Mouse (Mus musculus): ENCODE data around the gene Mturn. TPM values are rescaled to one million over a fixed set of nuclear protein-coding genes. Genes with fewer than 3 reads are reported as not detected.
A peak's percentile ranks its signal among the peaks of the same experiment; 100 is the strongest.

Mturn gene
- total and polyA plus RNA-seq, 2 experiments from 2014 or later: 93.2 to 163 TPM

GRCm38 (mm10) chr6:54691368-54692116 lies 10.1 kb downstream of the Mturn start:
- no peak overlapping the region for H3K4me2 ChIP-seq (ENCODE audit: low read depth, low read length, poor library complexity, severe bottlenecking)
- WGBS: 79% methylated on average over 14 of the region's 14 CpGs
- H3K27ac ChIP-seq (ENCODE audit: low read depth, low read length): no peak overlapping the region
- ATAC-seq (ENCODE audit: low FRiP score) (no peak), DNase-seq (ENCODE audit: low spot score) (no peak)
- peaks cover 42% of the 10 kb centered on the region for H3K36me3 ChIP-seq (ENCODE audit: insufficient read depth, low read length)
- no peak for TF ChIP-seq CTCF (IDR thresholded peaks at IDR 0.05)
- H3K4me1 ChIP-seq (ENCODE audit: insufficient read depth, low read length): no peaks in the 10 kb centered on the region
- no peaks in the 10 kb centered on the region for H3K27me3 ChIP-seq (ENCODE audit: insufficient read depth, low read length)
- no peaks in the 10 kb centered on the region for H3K9me3 ChIP-seq (ENCODE audit: low read length)
- H3K4me3 ChIP-seq (ENCODE audit: low read depth, low read length): no peak overlapping the region
- H3K9ac ChIP-seq (replicated peaks; ENCODE audit: low read length, poor library complexity, severe bottlenecking): no peak overlapping the region

GRCm38 (mm10) chr6:54692201-54692600 lies 10.8 kb downstream of the Mturn start:
- no peak for DNase-seq (ENCODE audit: low spot score)
- Histone ChIP-seq H3K9me3 (ENCODE audit: low read length) (no peaks in the 10 kb centered on the region), H3K27me3 (ENCODE audit: insufficient read depth, low read length) (no peaks in the 10 kb centered on the region), H3K4me1 (ENCODE audit: insufficient read depth, low read length) (no peaks in the 10 kb centered on the region), H3K27ac (ENCODE audit: low read depth, low read length) (no peak overlapping the region), H3K9ac (replicated peaks; ENCODE audit: low read length, poor library complexity, severe bottlenecking) (no peak overlapping the region), H3K36me3 (ENCODE audit: insufficient read depth, low read length) (peaks cover 42% of the 10 kb centered on the region), H3K4me3 (ENCODE audit: low read depth, low read length) (no peak overlapping the region), H3K4me2 (ENCODE audit: low read depth, low read length, poor library complexity, severe bottlenecking) (no peak overlapping the region)
- no peak for TF ChIP-seq CTCF (IDR thresholded peaks at IDR 0.05)
- ATAC-seq (ENCODE audit: low FRiP score): no peak
- 90% methylated on average over 1 of the region's 1 CpGs for WGBS

GRCm38 (mm10) chr6:54693286-54693685 lies 11.9 kb downstream of the Mturn start:
- Histone ChIP-seq H3K36me3 (ENCODE audit: insufficient read depth, low read length) (peaks cover 42% of the 10 kb centered on the region), H3K4me1 (ENCODE audit: insufficient read depth, low read length) (no peaks in the 10 kb centered on the region)
- TF ChIP-seq CTCF (IDR thresholded peaks at IDR 0.05): no peak

GRCm38 (mm10) chr6:54698691-54699476 lies 17.5 kb downstream of the Mturn start:
- Histone ChIP-seq H3K9me3 (ENCODE audit: low read length) (no peaks in the 10 kb centered on the region), H3K4me3 (ENCODE audit: low read depth, low read length) (peak overlapping the region; percentile 32), H3K4me1 (ENCODE audit: insufficient read depth, low read length) (peaks cover 5% of the 10 kb centered on the region; the same call in 1 of the 2 replicates), H3K27me3 (ENCODE audit: insufficient read depth, low read length) (no peaks in the 10 kb centered on the region), H3K4me2 (ENCODE audit: low read depth, low read length, poor library complexity, severe bottlenecking) (peak overlapping the region; percentile 65), H3K9ac (replicated peaks; ENCODE audit: low read length, poor library complexity, severe bottlenecking) (peak overlapping the region; percentile 42; the same call in 1 of the 2 replicates), H3K27ac (ENCODE audit: low read depth, low read length) (no peak overlapping the region), H3K36me3 (ENCODE audit: insufficient read depth, low read length) (peaks cover 6% of the 10 kb centered on the region)
- TF ChIP-seq CTCF (IDR thresholded peaks at IDR 0.05): no peak
- no peak for DNase-seq (ENCODE audit: low spot score)
- no peak; the same call in 1 of the 2 replicates for ATAC-seq (ENCODE audit: low FRiP score)
- 11% methylated on average over 24 of the region's 24 CpGs for WGBS

More at GRCm38 (mm10) chr6:54693286-54693685, 11.9 kb downstream of the Mturn start:
- Histone ChIP-seq H3K27ac (ENCODE audit: low read depth, low read length) (no peak overlapping the region), H3K4me3 (ENCODE audit: low read depth, low read length) (no peak overlapping the region), H3K9me3 (ENCODE audit: low read length) (no peaks in the 10 kb centered on the region), H3K27me3 (ENCODE audit: insufficient read depth, low read length) (no peaks in the 10 kb centered on the region), H3K4me2 (ENCODE audit: low read depth, low read length, poor library complexity, severe bottlenecking) (no peak overlapping the region), H3K9ac (replicated peaks; ENCODE audit: low read length, poor library complexity, severe bottlenecking) (no peak overlapping the region)
- WGBS: 92% methylated on average over 6 of the region's 6 CpGs
- ATAC-seq (ENCODE audit: low FRiP score): no peak
- DNase-seq (ENCODE audit: low spot score): no peak

GRCm38 (mm10) chr6:54699477-54700056 lies 18.1 kb downstream of the Mturn start:
- no peak overlapping the region for H3K27ac ChIP-seq (ENCODE audit: low read depth, low read length)
- ATAC-seq (ENCODE audit: low FRiP score): peak; percentile 74
- H3K9me3 ChIP-seq (ENCODE audit: low read length): no peaks in the 10 kb centered on the region
- H3K4me3 ChIP-seq (ENCODE audit: low read depth, low read length): peak overlapping the region; percentile 32
- H3K4me1 ChIP-seq (ENCODE audit: insufficient read depth, low read length): peaks cover 5% of the 10 kb centered on the region; the same call in 1 of the 2 replicates
- H3K4me2 ChIP-seq (ENCODE audit: low read depth, low read length, poor library complexity, severe bottlenecking): peak overlapping the region; percentile 65
- no peak for TF ChIP-seq CTCF (IDR thresholded peaks at IDR 0.05)
- no peaks in the 10 kb centered on the region for H3K27me3 ChIP-seq (ENCODE audit: insufficient read depth, low read length)
- peak; percentile 90 for DNase-seq (ENCODE audit: low spot score)
- H3K9ac ChIP-seq (replicated peaks; ENCODE audit: low read length, poor library complexity, severe bottlenecking): peak overlapping the region; percentile 42; the same call in 1 of the 2 replicates
- 3% methylated on average over 19 of the region's 19 CpGs for WGBS
- no peaks in the 10 kb centered on the region; the same call in 1 of the 2 replicates for H3K36me3 ChIP-seq (ENCODE audit: insufficient read depth, low read length)
